ENCODE assay signal across 26 mouse cellular contexts in the genomic region with DNA sequence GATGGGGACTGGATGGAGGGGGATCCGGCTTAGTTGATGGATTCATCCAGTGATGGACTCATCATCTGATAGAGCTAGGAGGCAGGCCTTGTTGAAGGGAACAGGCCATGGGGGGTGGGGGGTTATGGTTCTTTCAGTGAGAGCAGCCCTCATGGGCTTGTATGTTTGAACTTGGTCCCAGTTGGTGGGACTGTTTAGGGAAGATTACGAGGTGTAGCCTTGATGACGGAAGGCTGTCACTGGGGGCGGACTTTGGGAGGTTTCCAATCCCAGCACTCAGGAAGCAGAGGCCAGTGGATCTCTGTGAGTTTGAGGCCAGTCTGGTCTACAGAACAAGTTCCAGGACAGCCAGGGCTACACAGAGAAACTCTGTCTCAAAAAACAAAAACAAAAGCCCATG.
A peak's percentile ranks its signal among the peaks of the same experiment; 100 is the strongest.
DNase-seq lines count a peak whose midpoint lies in the region; ATAC-seq and TF ChIP-seq lines count a peak whose summit lies in the region.
"Had no signal": no experiment of that assay in that cellular context is flagged by ENCODE, and none has a peak within 500 bp of the region (broad histone marks: within the 10 kb centered on the region; RNA-seq: fewer than 3 reads in every experiment).

No protein-coding gene starts in this region.

- no peak overlapping the region for H3K9ac ChIP-seq in neural tube, embryonic 13.5 days
- peak overlapping the region; percentile 47 for H3K9ac ChIP-seq in liver, embryonic 14.5 days (replicated peaks)
- H3K9ac ChIP-seq: forebrain, postnatal 0 days; heart, embryonic 12.5 days; kidney, embryonic 15.5 days; limb, embryonic 15.5 days had no signal

- intact Hi-C loops in left cerebral cortex, adult 2 months (cut with DNase I) = loop anchor here (5.0 kb wide), 1 partner anchor 37 kb away; no protein-coding TSS in a partner anchor
- intact Hi-C loops in left cerebral cortex, postnatal 25 days (cut with DNase I) = no loop called here

- ATAC-seq in neural tube, embryonic 13.5 days (ENCODE audit: low read depth) = no peak
- no peak for ATAC-seq in liver, embryonic 14.5 days (ENCODE audit: insufficient read depth)
- ATAC-seq: activated CD4-positive, CD25-positive, alpha-beta regulatory T cell, adult 4 months; forebrain, postnatal 0 days; intestine, postnatal 0 days; midbrain, embryonic 16.5 days had no signal

- no peak overlapping the region for H3K4me2 ChIP-seq in neural tube, embryonic 13.5 days
- peak overlapping the region; percentile 39; the same call in 1 of the 2 replicates for H3K4me2 ChIP-seq in liver, embryonic 14.5 days (ENCODE audit: low read depth)
- H3K4me2 ChIP-seq: heart, embryonic 12.5 days; kidney, embryonic 15.5 days; limb, embryonic 15.5 days had no signal

- no peak overlapping the region for H3K4me3 ChIP-seq in left cerebral cortex, adult 2 months
- H3K4me3 ChIP-seq in neural tube, embryonic 13.5 days = no peak overlapping the region
- no peak overlapping the region for H3K4me3 ChIP-seq in liver, embryonic 14.5 days (ENCODE audit: insufficient read depth in 1 of 2, low read depth in 2 of 2, low read length in 2 of 2)
- no peak overlapping the region for H3K4me3 ChIP-seq in forebrain, embryonic 10.5 days
- H3K4me3 ChIP-seq: heart, embryonic 12.5 days; kidney, embryonic 15.5 days; limb, embryonic 15.5 days; midbrain, embryonic 10.5 days had no signal

- 76% methylated on average over 4 of the region's 4 CpGs for WGBS in neural tube, embryonic 13.5 days
- WGBS in liver, embryonic 14.5 days (ENCODE audit: insufficient replicate concordance) = 59% methylated on average over 4 of the region's 4 CpGs
- WGBS in forebrain, embryonic 10.5 days = 91% methylated on average over 4 of the region's 4 CpGs

- H3K9me3 ChIP-seq in neural tube, embryonic 13.5 days = no peaks in the 10 kb centered on the region
- H3K9me3 ChIP-seq in liver, embryonic 14.5 days (ENCODE audit: control insufficient read depth, low read length) = no peaks in the 10 kb centered on the region
- no peaks in the 10 kb centered on the region for H3K9me3 ChIP-seq in forebrain, embryonic 10.5 days
- H3K9me3 ChIP-seq: heart, embryonic 12.5 days; kidney, embryonic 15.5 days; limb, embryonic 15.5 days; midbrain, embryonic 10.5 days had no signal

- peak overlapping the region; percentile 19; the same call in 1 of the 2 replicates for H3K27ac ChIP-seq in left cerebral cortex, adult 2 months
- H3K27ac ChIP-seq in neural tube, embryonic 13.5 days (replicated peaks) = 0 out of 2 replicates have a peak overlapping the region, but pooled peaks have one; percentile 42
- peak overlapping the region; percentile 82 for H3K27ac ChIP-seq in liver, embryonic 14.5 days
- H3K27ac ChIP-seq in forebrain, embryonic 10.5 days = no peak overlapping the region
- H3K27ac ChIP-seq: kidney, embryonic 15.5 days; limb, embryonic 15.5 days; midbrain, embryonic 10.5 days had no signal

- no peak for DNase-seq in left cerebral cortex, adult 2 months (ENCODE audit: extremely low spot score in 1 of 2, low spot score in 2 of 2)
- DNase-seq in left cerebral cortex, postnatal 25 days (ENCODE audit: low spot score in 2 of 2) = no peak
- DNase-seq in neural tube, embryonic 10.5 days (ENCODE audit: extremely low spot score, low spot score) = no peak
- no peak for DNase-seq in liver, embryonic 14.5 days (ENCODE audit: low read depth in 3 of 3, low spot score in 3 of 3)
- no peak for DNase-seq in adrenal gland, adult 8-10 months
- no peak for DNase-seq in forebrain, embryonic 10.5 days (ENCODE audit: extremely low spot score, low spot score)
- DNase-seq: adrenal gland, postnatal 14 days; cerebellum, adult 8-10 months; cerebellum, postnatal 36 days; gastrocnemius, postnatal 14 days; heart, adult 18-20 months; heart, postnatal 10 days; kidney, postnatal 36 days; left cerebral cortex, postnatal 4 days; lung, postnatal 36 days; right cerebral cortex, postnatal 25 days; spleen, adult 18-20 months had no signal

- peaks cover 47% of the 10 kb centered on the region for H3K4me1 ChIP-seq in neural tube, embryonic 13.5 days (replicated peaks)
- H3K4me1 ChIP-seq in liver, embryonic 14.5 days (replicated peaks; ENCODE audit: control insufficient read depth in 2 of 2, insufficient read depth in 2 of 2, low read length in 1 of 2) = peaks cover 65 to 72% of the 10 kb centered on the region in 2 experiments
- H3K4me1 ChIP-seq in forebrain, embryonic 10.5 days = peaks cover 13% of the 10 kb centered on the region
- H3K4me1 ChIP-seq: limb, embryonic 15.5 days had no signal

- no peaks in the 10 kb centered on the region for H3K36me3 ChIP-seq in neural tube, embryonic 13.5 days
- H3K36me3 ChIP-seq in liver, embryonic 14.5 days (replicated peaks; ENCODE audit: control insufficient read depth, insufficient read depth, low read depth) = no peaks in the 10 kb centered on the region
- no peaks in the 10 kb centered on the region for H3K36me3 ChIP-seq in forebrain, embryonic 10.5 days (replicated peaks)
- H3K36me3 ChIP-seq: heart, embryonic 12.5 days; kidney, embryonic 15.5 days; limb, embryonic 15.5 days; midbrain, embryonic 10.5 days had no signal

- no peak for TF ChIP-seq CTCF in left cerebral cortex, adult 2 months (IDR thresholded peaks at IDR 0.05)
- TF ChIP-seq CTCF in liver, embryonic 14.5 days (IDR thresholded peaks at IDR 0.05; ENCODE audit: low read depth) = no peak

- TF ChIP-seq EP300 in liver, embryonic 14.5 days (IDR thresholded peaks at IDR 0.05; ENCODE audit: low read depth) = no peak

- H3K27me3 ChIP-seq in neural tube, embryonic 13.5 days = no peaks in the 10 kb centered on the region
- no peaks in the 10 kb centered on the region for H3K27me3 ChIP-seq in liver, embryonic 14.5 days (ENCODE audit: control insufficient read depth, insufficient read depth, low read length)
- no peaks in the 10 kb centered on the region for H3K27me3 ChIP-seq in forebrain, embryonic 10.5 days (ENCODE audit: poor library complexity, severe bottlenecking)
- H3K27me3 ChIP-seq: heart, embryonic 12.5 days; kidney, embryonic 15.5 days had no signal
